In genomic region chr8:94991454-94991994, GRCm38 (mm10) we compare ENCODE assay signal across 11 mouse cellular contexts. TPM values are rescaled to one million over a fixed set of nuclear protein-coding genes. Genes with fewer than 3 reads are reported as not detected.
DNase-seq lines count a peak whose midpoint lies in the region; ATAC-seq and TF ChIP-seq lines count a peak whose summit lies in the region.
"Had no signal": no experiment of that assay in that cellular context is flagged by ENCODE, and none has a peak within 500 bp of the region (broad histone marks: within the 10 kb centered on the region; RNA-seq: fewer than 3 reads in every experiment).

No protein-coding gene starts in this region.

- no peak overlapping the region for H3K4me3 ChIP-seq in kidney, adult 2 months (ENCODE audit: insufficient read depth, low read depth, low read length)
- H3K4me3 ChIP-seq in cortical plate, adult 2 months (ENCODE audit: insufficient read depth, low read length), result no peak overlapping the region
- no peak overlapping the region for H3K4me3 ChIP-seq in hindbrain, embryonic 13.5 days
- no peak overlapping the region for H3K4me3 ChIP-seq in midbrain, embryonic 15.5 days
- H3K4me3 ChIP-seq in heart, embryonic 10.5 days, result no peak overlapping the region

- peaks cover 80% of the 10 kb centered on the region for H3K4me1 ChIP-seq in kidney, adult 2 months (ENCODE audit: control insufficient read depth, insufficient read depth, low read length)
- H3K4me1 ChIP-seq in cortical plate, adult 2 months (ENCODE audit: control insufficient read depth, insufficient read depth, low read length), result peaks cover 5% of the 10 kb centered on the region
- peaks cover 71% of the 10 kb centered on the region for H3K4me1 ChIP-seq in hindbrain, embryonic 13.5 days (replicated peaks)
- H3K4me1 ChIP-seq in midbrain, embryonic 15.5 days, result peaks cover 55% of the 10 kb centered on the region
- peaks cover 46% of the 10 kb centered on the region for H3K4me1 ChIP-seq in heart, embryonic 10.5 days

- DNase-seq in kidney, adult 2 months, result no peak
- DNase-seq in kidney, adult 8-10 months, result no peak
- DNase-seq in testis, postnatal 10 days (ENCODE audit: low spot score), result no peak
- DNase-seq in embryo, embryonic 10 days (ENCODE audit: low spot score), result no peak
- no peak for DNase-seq in heart, embryonic 10.5 days (ENCODE audit: low spot score)
- DNase-seq: cerebellum, adult 11 months; lung, postnatal 36 days; retina, postnatal 1 day had no signal

- H3K36me3 ChIP-seq in kidney, adult 2 months (ENCODE audit: control insufficient read depth, insufficient read depth, low read length), result no peaks in the 10 kb centered on the region
- no peaks in the 10 kb centered on the region for H3K36me3 ChIP-seq in hindbrain, embryonic 13.5 days
- H3K36me3 ChIP-seq in midbrain, embryonic 15.5 days (replicated peaks), result no peaks in the 10 kb centered on the region
- no peaks in the 10 kb centered on the region for H3K36me3 ChIP-seq in heart, embryonic 10.5 days

- H3K9ac ChIP-seq in hindbrain, embryonic 13.5 days, result no peak overlapping the region
- H3K9ac ChIP-seq in midbrain, embryonic 15.5 days, result no peak overlapping the region

- no peak for TF ChIP-seq CTCF in kidney, adult 2 months (conservative IDR thresholded peaks at IDR 0.05; ENCODE audit: insufficient read depth, insufficient read length, low read depth, low read length)
- TF ChIP-seq CTCF in cortical plate, adult 2 months (IDR thresholded peaks at IDR 0.05; ENCODE audit: extremely low read depth, insufficient read depth, low read length), result no peak

- peak overlapping the region; percentile 34 for H3K27ac ChIP-seq in kidney, adult 2 months (ENCODE audit: insufficient read depth, low read depth, low read length)
- 0 out of 2 replicates have a peak overlapping the region, but pooled peaks have one; percentile 57 for H3K27ac ChIP-seq in cortical plate, adult 2 months (ENCODE audit: insufficient read depth, low read length)
- H3K27ac ChIP-seq in hindbrain, embryonic 13.5 days, result peak overlapping the region; percentile 99
- peak overlapping the region; percentile 95; the same call in 1 of the 2 replicates for H3K27ac ChIP-seq in midbrain, embryonic 15.5 days
- H3K27ac ChIP-seq in heart, embryonic 10.5 days, result no peak overlapping the region

- no peak overlapping the region for H3K4me2 ChIP-seq in hindbrain, embryonic 13.5 days
- H3K4me2 ChIP-seq in midbrain, embryonic 15.5 days, result no peak overlapping the region

- TF ChIP-seq POLR2A in kidney, adult 2 months (IDR thresholded peaks at IDR 0.05; ENCODE audit: low read depth, low read length), result no peak
- no peak for TF ChIP-seq POLR2A in cortical plate, adult 2 months (IDR thresholded peaks at IDR 0.05; ENCODE audit: extremely low read depth, insufficient read depth, low read length)

- H3K27me3 ChIP-seq in kidney, adult 2 months (replicated peaks; ENCODE audit: control insufficient read depth, insufficient read depth, low read length), result no peaks in the 10 kb centered on the region
- no peaks in the 10 kb centered on the region for H3K27me3 ChIP-seq in hindbrain, embryonic 13.5 days
- no peaks in the 10 kb centered on the region for H3K27me3 ChIP-seq in midbrain, embryonic 15.5 days (replicated peaks)
- peaks cover 62% of the 10 kb centered on the region for H3K27me3 ChIP-seq in heart, embryonic 10.5 days (ENCODE audit: insufficient read depth, poor library complexity, severe bottlenecking)

- no peaks in the 10 kb centered on the region for H3K9me3 ChIP-seq in hindbrain, embryonic 13.5 days
- no peaks in the 10 kb centered on the region for H3K9me3 ChIP-seq in midbrain, embryonic 15.5 days
- H3K9me3 ChIP-seq in heart, embryonic 10.5 days, result no peaks in the 10 kb centered on the region

- 55% methylated on average over 9 of the region's 9 CpGs for WGBS in kidney, adult 2 months
- WGBS in hindbrain, embryonic 13.5 days, result 77% methylated on average over 9 of the region's 9 CpGs
- WGBS in midbrain, embryonic 15.5 days, result 83% methylated on average over 9 of the region's 9 CpGs
- WGBS in heart, embryonic 10.5 days, result 78% methylated on average over 9 of the region's 9 CpGs

- no peak for ATAC-seq in hindbrain, embryonic 13.5 days (ENCODE audit: low FRiP score)
- ATAC-seq in midbrain, embryonic 15.5 days (replicated peaks), result no peak

RNA-seq across cellular contexts. Expression of gene Adgrg1, which starts 17.0 kb away (rescaled TPM):
- polyA plus RNA-seq in kidney, adult 2 months (2012; rRNA removed), result 342 and 447 TPM in 2 replicates
- 63.4 and 63.8 TPM in 2 replicates for polyA plus RNA-seq in cortical plate, adult 2 months (2012; rRNA removed)
- 158 and 162 TPM in 2 replicates for polyA plus RNA-seq in hindbrain, embryonic 13.5 days (2015; fragmentation: Nextera tagmentation; extraction: Ambion mirVana)
- polyA plus RNA-seq in midbrain, embryonic 15.5 days (2015; fragmentation: Nextera tagmentation; extraction: Ambion mirVana), result 147 and 156 TPM in 2 replicates
- polyA plus RNA-seq in heart, embryonic 10.5 days (2016; fragmentation: Nextera tagmentation; extraction: Ambion mirVana), result 9.0 and 16.6 TPM in 2 replicates

RNA-seq across cellular contexts. Expression of gene Adgrg3, which starts 26.0 kb away (rescaled TPM):
- 9.9 and 12.7 TPM in 2 replicates for polyA plus RNA-seq in kidney, adult 2 months (2012; rRNA removed)
- polyA plus RNA-seq in cortical plate, adult 2 months (2012; rRNA removed), result 0.30 and 0.40 TPM in 2 replicates
- polyA plus RNA-seq in hindbrain, embryonic 13.5 days (2015; fragmentation: Nextera tagmentation; extraction: Ambion mirVana), result 1.3 and 1.6 TPM in 2 replicates
- 0.88 and 1.3 TPM in 2 replicates for polyA plus RNA-seq in midbrain, embryonic 15.5 days (2015; fragmentation: Nextera tagmentation; extraction: Ambion mirVana)
- polyA plus RNA-seq in heart, embryonic 10.5 days (2016; fragmentation: Nextera tagmentation; extraction: Ambion mirVana), result 3.0 and 3.9 TPM in 2 replicates
